Mouse (Mus musculus) G1E (cell line): ENCODE measurements around the gene Cpd. TPM values are rescaled to one million over a fixed set of nuclear protein-coding genes. Genes with fewer than 3 reads are reported as not detected.
"Not testable (repeated sequence)": the region's sequence is repeated elsewhere in the genome, so short reads cannot be mapped to it uniquely, and the experiment has no call there.

Experiments
- ATAC-seq: 2 replicates; pipeline ENCODE4 v1.8.0; 2016; ENCODE audit warnings: mild to moderate bottlenecking; ENCODE audit not compliant: insufficient number of reproducible peaks, poor library complexity, low FRiP score, severe bottlenecking; ENCODE audit errors: extremely low read depth
- DNase-seq: peaks from one replicate; pipeline ENCODE4 v3.0.0; 2012; ENCODE audit warnings: low spot score
- H3K27me3 ChIP-seq: 2 replicates; pipeline ENCODE4 v1.6.1; 2012; ENCODE audit warnings: mild to moderate bottlenecking, low read length, inconsistent platforms; ENCODE audit not compliant: insufficient read depth
- H3K36me3 ChIP-seq: replicated peaks from 2 replicates; pipeline ENCODE3; 2012; ENCODE audit warnings: mild to moderate bottlenecking, inconsistent platforms
- H3K4me1 ChIP-seq: 2 replicates; pipeline ENCODE4 v1.6.1; 2012; ENCODE audit warnings: low read depth, low read length, inconsistent platforms, mixed read lengths; ENCODE audit not compliant: insufficient read depth
- H3K4me3 ChIP-seq: 2 replicates; pipeline ENCODE4 v1.5.1; 2012; ENCODE audit warnings: low read depth, mild to moderate bottlenecking, inconsistent platforms, low read length, moderate library complexity, mixed read lengths
- H3K9me3 ChIP-seq: replicated peaks from 2 replicates; pipeline ENCODE4 v1.6.1; 2012; ENCODE audit warnings: inconsistent platforms
- CTCF ChIP-seq: IDR thresholded peaks from 2 replicates; pipeline ENCODE4 v1.5.1; 2012; ENCODE audit warnings: low read depth, low read length, inconsistent platforms, mixed read lengths
- GATA1 ChIP-seq: IDR thresholded peaks from 2 replicates; pipeline ENCODE4 v1.6.1; 2012; ENCODE audit warnings: borderline replicate concordance, low read length, inconsistent platforms, mixed read lengths
- GATA2 ChIP-seq: IDR thresholded peaks from 2 replicates; pipeline ENCODE4 v1.6.1; 2012; ENCODE audit warnings: low read depth, low read length, inconsistent platforms, borderline replicate concordance
- POLR2AphosphoS5 ChIP-seq: IDR thresholded peaks from 2 replicates; pipeline ENCODE4 v1.6.1; 2012; ENCODE audit warnings: low read depth, low read length, inconsistent platforms; ENCODE audit not compliant: insufficient replicate concordance
- TAL1 ChIP-seq: conservative IDR thresholded peaks from 2 replicates; pipeline ENCODE4 v1.6.1; 2012; ENCODE audit warnings: low read depth, low read length, inconsistent platforms, mixed read lengths
- polyA plus RNA-seq: library from polyadenylated mRNA; stranded (reverse); fragments of >175 nt; gene quantifications from 2 replicates; pipeline ENCODE4 v1.2.3, GENCODE M21; 2012
- total RNA-seq, 2 experiments: library from RNA; stranded (forward) in 1 of 2; stranded (reverse) in 1 of 2; fragments of 200-1000 nt in 1 of 2; fragments of >200 nt in 1 of 2; fragmentation: Nextera tagmentation in 1 of 2; gene quantifications; 2 replicates each; pipeline ENCODE4 v1.2.3; 2014 to 2017

The Cpd gene
- total and polyA plus RNA-seq, 3 experiments: 49.7 to 421 (median 167) TPM

DNA sequence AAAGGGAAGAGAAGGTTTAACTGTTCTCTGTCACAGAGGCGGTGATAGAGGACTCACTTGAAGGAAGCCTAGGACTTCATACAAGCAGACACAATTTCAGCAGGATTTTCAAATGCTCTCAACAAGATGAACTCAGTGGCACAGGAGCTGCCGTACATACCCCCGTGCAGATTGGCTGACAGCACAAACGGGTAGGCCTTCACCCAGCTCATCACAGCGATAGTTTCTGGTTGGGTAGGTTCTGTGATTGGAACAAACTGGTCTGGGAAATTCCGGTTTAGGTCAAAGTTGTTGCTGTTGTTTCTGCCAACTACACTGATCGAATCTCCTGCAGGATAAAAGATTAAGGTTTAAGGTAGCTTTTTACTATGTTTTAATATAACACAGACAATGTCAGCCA lies 38.3 kb downstream of the Cpd start:
- H3K4me1 ChIP-seq: peaks cover 21% of the 10 kb centered on the region
- no peaks in the 10 kb centered on the region for H3K9me3 ChIP-seq
- H3K27me3 ChIP-seq: no peaks in the 10 kb centered on the region
- no peak for TF ChIP-seq GATA1
- TF ChIP-seq GATA2: no peak
- no peak for TF ChIP-seq POLR2AphosphoS5
- TF ChIP-seq TAL1: no peak
- TF ChIP-seq CTCF: no peak
- no peak for ATAC-seq
- no peak overlapping the region for H3K4me3 ChIP-seq
- no peak for DNase-seq
- H3K36me3 ChIP-seq: peaks cover 95% of the 10 kb centered on the region

GRCm38 (mm10) chr11:76807007-76807679 lies 39.7 kb downstream of the Cpd start:
- peaks cover 95% of the 10 kb centered on the region for H3K36me3 ChIP-seq
- H3K4me1 ChIP-seq: peaks cover 21% of the 10 kb centered on the region
- DNase-seq (no peak), ATAC-seq (no peak)
- TF ChIP-seq POLR2AphosphoS5 (no peak), GATA2 (no peak), GATA1 (no peak), CTCF (no peak), TAL1 (no peak)
- no peaks in the 10 kb centered on the region for H3K9me3 ChIP-seq
- no peaks in the 10 kb centered on the region for H3K27me3 ChIP-seq
- no peak overlapping the region for H3K4me3 ChIP-seq

- Histone ChIP-seq H3K27me3 (no peaks in the 10 kb centered on the region), H3K4me1 (peaks cover 21% of the 10 kb centered on the region), H3K4me3 (no peak overlapping the region), H3K9me3 (no peaks in the 10 kb centered on the region), H3K36me3 (peaks cover 97% of the 10 kb centered on the region)
- DNase-seq (no peak), ATAC-seq (no peak)
- TF ChIP-seq GATA2: no peak
- TF ChIP-seq GATA1: no peak
These were observed 40.8 kb downstream of the Cpd start for GRCm38 (mm10) chr11:76806026-76806425.

DNA sequence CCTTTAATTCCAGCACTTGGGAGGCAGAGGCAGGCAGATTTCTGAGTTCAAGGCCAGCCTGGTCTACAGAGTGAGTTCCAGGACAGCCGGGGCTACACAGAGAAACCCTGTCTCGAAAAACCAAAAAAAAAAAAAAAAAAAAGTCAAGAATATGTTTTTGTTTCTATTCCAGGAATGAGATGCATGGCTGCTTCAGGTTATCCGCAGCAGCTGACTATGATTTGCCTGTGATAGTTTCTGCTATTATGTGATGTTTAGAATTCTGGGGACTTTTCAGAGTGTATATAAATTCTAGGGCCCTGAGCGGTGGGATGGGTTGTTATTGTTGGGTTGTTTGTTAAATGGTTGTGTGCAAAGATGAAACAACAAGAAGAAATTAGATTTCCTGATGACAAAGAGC lies 41.7 kb downstream of the Cpd start:
- not testable (repeated sequence) for H3K4me3 ChIP-seq, H3K27me3 ChIP-seq, ATAC-seq, DNase-seq, H3K9me3 ChIP-seq
- Histone ChIP-seq H3K4me1 (peaks cover 18% of the 10 kb centered on the region), H3K36me3 (peaks cover 93% of the 10 kb centered on the region)

GRCm38 (mm10) chr11:76803266-76803665 lies 43.6 kb downstream of the Cpd start:
- no peak overlapping the region for H3K4me3 ChIP-seq
- ATAC-seq (no peak), DNase-seq (no peak)
- no peaks in the 10 kb centered on the region for H3K27me3 ChIP-seq
- H3K4me1 ChIP-seq: peaks cover 17% of the 10 kb centered on the region; the same call in 1 of the 2 replicates
- H3K9me3 ChIP-seq: no peaks in the 10 kb centered on the region
- TF ChIP-seq POLR2AphosphoS5 (no peak), TAL1 (no peak), CTCF (no peak), GATA1 (no peak), GATA2 (no peak)
- H3K36me3 ChIP-seq: peaks cover 93% of the 10 kb centered on the region

DNA sequence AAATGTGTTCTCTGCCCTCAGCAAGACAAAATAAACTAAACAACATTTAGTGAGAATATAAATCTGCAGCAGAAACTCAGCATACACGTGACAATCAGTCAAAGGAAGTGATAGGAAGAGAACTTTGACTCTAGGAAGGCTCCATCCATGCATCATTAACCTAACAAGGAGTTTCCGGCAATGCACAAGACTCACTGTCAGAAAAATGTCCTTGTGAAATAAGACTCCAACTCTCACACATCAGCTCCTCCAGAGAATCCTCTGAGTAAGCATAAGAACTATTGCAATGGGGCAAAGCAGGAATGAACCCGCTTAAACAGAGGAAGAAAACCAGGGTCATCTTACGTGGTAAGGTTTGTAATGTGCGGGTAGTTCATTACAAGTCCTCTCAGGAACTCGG lies 49.6 kb downstream of the Cpd start:
- no peak for TF ChIP-seq GATA1
- no peak for TF ChIP-seq TAL1
- no peak for TF ChIP-seq CTCF
- no peak for TF ChIP-seq POLR2AphosphoS5
- no peak for TF ChIP-seq GATA2
- H3K4me3 ChIP-seq: no peak overlapping the region
- DNase-seq: no peak
- H3K9me3 ChIP-seq: no peaks in the 10 kb centered on the region
- peaks cover 9% of the 10 kb centered on the region; the same call in 1 of the 2 replicates for H3K4me1 ChIP-seq
- H3K36me3 ChIP-seq: peaks cover 92% of the 10 kb centered on the region
- no peaks in the 10 kb centered on the region for H3K27me3 ChIP-seq
- ATAC-seq: no peak

GRCm38 (mm10) chr11:76795326-76795725 lies 51.5 kb downstream of the Cpd start:
- peaks cover 94% of the 10 kb centered on the region for H3K36me3 ChIP-seq
- H3K4me1 ChIP-seq: peaks cover 20% of the 10 kb centered on the region; the same call in 1 of the 2 replicates
- H3K27me3 ChIP-seq: no peaks in the 10 kb centered on the region
- no peaks in the 10 kb centered on the region for H3K9me3 ChIP-seq
- no peak for TF ChIP-seq TAL1
- TF ChIP-seq GATA2: no peak
- TF ChIP-seq CTCF: no peak
- no peak for TF ChIP-seq GATA1
- no peak for TF ChIP-seq POLR2AphosphoS5
- no peak overlapping the region for H3K4me3 ChIP-seq
- DNase-seq (no peak), ATAC-seq (no peak)
